Mouse (Mus musculus) right cerebral cortex, postnatal 10 days (tissue): ENCODE results near the gene Pigv.

ENCODE experiments used
- DNase-seq, 2 experiments: peaks; one replicate each; pipeline ENCODE4 v3.0.0; 2021; ENCODE audit warnings: low spot score in 2 of 2

Gene Pigv

DNA sequence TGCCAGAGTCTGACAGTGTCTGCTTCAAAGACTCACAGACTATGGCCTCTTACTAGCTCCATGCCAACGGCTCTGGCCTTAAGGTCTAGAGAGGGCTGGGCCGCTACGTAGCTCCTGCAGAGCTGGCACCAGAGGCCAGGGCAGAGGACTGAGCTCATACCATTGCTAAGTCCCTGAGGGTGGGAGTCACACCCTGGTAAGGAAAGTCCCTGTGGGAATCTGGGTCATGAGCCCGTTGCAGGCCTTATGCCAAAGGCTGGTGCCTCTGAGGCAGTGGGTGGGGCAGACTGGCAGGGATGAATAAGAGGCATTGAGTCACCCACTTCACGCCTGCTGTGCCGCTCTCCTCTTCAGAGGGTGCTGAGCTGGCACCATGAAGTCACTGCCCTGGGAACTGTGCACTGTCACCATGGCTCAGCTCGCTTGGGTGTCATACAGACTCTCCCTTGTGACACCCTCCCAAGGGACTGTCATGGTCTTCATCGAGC is 58.1 kb downstream of the Pigv start:
- DNase-seq, result peak; percentile 65

DNA sequence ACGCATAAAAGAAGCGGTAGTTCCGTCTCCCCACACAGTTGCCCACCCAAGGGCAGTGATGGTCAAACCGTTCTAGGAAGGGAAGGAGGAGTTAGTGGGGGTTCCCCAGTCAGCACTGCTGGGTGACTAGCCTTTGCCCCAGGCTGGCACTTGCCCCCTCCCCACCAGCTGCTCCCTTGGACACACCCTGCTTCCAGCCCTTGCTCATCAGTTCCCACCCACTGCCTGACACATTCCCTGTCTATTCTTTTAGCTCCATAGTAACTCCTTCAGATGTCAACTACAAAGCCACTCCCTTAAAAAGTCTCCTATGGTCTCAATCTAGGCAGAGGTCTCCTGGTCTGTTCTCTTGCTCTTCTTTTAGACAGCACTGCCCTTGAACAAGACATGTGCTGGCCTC is 58.6 kb downstream of the Pigv start:
- no peak for DNase-seq

DNA sequence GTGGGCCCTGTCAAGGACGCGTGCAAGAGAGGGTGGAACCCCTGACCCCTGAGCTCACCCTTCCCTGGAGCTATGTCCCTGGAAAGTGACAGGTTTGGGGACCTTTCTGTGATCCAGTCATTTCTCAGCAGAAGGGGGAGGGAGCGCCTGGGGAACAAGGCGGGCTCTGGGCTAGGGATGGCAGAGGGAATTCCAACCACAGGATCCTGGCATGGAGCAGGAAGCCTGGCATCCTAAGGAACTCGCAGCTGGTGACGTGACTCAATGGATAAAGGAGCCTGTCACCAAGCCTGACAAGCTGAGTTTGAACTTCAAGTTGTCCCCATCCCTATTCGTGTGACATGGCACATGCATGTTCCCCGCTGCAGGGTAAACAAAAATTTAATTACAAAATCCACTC is 59.4 kb downstream of the Pigv start:
- DNase-seq, result no peak

DNA sequence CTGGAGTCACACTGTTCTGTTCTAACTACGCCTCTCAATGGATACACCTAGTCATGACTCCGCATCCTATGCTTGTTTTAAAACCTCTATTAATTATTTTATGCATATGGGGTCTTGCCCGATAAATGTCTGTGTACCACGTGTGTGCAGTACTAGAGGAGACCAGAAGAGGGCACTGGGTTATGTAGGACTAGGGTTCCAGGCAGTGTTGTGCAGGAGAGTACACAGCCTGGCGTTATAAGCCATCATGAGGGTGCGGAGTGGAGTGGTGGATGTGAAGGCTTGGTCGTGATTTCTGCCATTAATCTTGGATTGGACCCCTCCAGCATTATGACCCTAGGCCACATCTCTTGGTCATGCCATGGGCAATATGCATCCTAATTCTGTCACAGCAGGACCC is 60.0 kb downstream of the Pigv start:
- DNase-seq, result no peak

DNA sequence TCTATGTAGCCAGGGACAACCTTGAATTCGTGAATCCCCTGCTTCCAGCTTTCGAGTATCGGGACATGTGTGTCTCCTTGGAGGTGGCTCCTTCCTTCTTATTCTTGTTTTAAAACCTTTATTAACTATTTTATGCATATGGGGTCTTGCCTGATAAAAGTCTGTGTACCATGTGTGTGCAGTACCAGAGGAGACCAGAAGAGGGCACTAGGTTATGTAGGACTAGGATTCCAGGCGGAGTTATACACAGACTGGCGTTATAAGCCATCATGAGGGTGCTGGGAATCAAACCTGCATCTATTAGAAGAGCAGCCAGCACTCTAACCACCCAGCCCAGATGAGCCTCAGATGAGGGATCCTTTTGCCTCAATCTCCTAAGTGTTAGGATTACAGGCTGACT is 60.6 kb downstream of the Pigv start:
- DNase-seq, result no peak
